Mouse (Mus musculus) right cerebral cortex, postnatal 25 days (tissue): ENCODE measurements around the gene Zfp14.

Experiments
- DNase-seq: peaks from one replicate; pipeline ENCODE4 v3.0.0; 2022

Zfp14 gene

GRCm38 (mm10) chr7:30027331-30027730 lies 23.8 kb downstream of the Zfp14 start:
- DNase-seq = no peak

- no peak for DNase-seq
Observed at GRCm38 (mm10) chr7:30025358-30025757, 25.8 kb downstream of the Zfp14 start.

- no peak for DNase-seq
Observed at GRCm38 (mm10) chr7:30023800-30024199, 27.4 kb downstream of the Zfp14 start.

GRCm38 (mm10) chr7:30023324-30023723 lies 27.9 kb downstream of the Zfp14 start:
- no peak for DNase-seq

GRCm38 (mm10) chr7:30019543-30019942 lies 31.6 kb downstream of the Zfp14 start:
- no peak for DNase-seq

- no peak for DNase-seq
Observed at GRCm38 (mm10) chr7:30017226-30017625, 34.0 kb downstream of the Zfp14 start.

- DNase-seq = peak; percentile 33
Observed at GRCm38 (mm10) chr7:30012956-30013363, 38.2 kb downstream of the Zfp14 start.

- no peak for DNase-seq
Observed at GRCm38 (mm10) chr7:30010551-30011195, 40.5 kb downstream of the Zfp14 start.

GRCm38 (mm10) chr7:30009321-30010085 lies 41.7 kb downstream of the Zfp14 start:
- DNase-seq = peak; percentile 56

- no peak for DNase-seq
Observed at GRCm38 (mm10) chr7:30008020-30008690, 43.0 kb downstream of the Zfp14 start.

GRCm38 (mm10) chr7:30007601-30008000 lies 43.6 kb downstream of the Zfp14 start:
- peak; percentile 15 for DNase-seq

GRCm38 (mm10) chr7:30000601-30001000 lies 50.6 kb downstream of the Zfp14 start:
- no peak for DNase-seq

GRCm38 (mm10) chr7:29995134-29995533 lies 56.0 kb downstream of the Zfp14 start:
- DNase-seq = no peak

- DNase-seq = no peak
Observed at GRCm38 (mm10) chr7:29993340-29993739, 57.8 kb downstream of the Zfp14 start.

GRCm38 (mm10) chr7:29992698-29993097 lies 58.5 kb downstream of the Zfp14 start:
- no peak for DNase-seq

GRCm38 (mm10) chr7:29989031-29989430 lies 62.1 kb downstream of the Zfp14 start:
- no peak for DNase-seq

GRCm38 (mm10) chr7:29987551-29987950 lies 63.6 kb downstream of the Zfp14 start:
- no peak for DNase-seq
